Mouse (Mus musculus) stomach, embryonic 14.5 days (tissue): ENCODE results near the gene Mab21l3. TPM values are rescaled to one million over a fixed set of nuclear protein-coding genes. Genes with fewer than 3 reads are reported as not detected.

Experiments used
- ATAC-seq: fragments of 200-750 bp; cut with Nextera tagmentation; 2 replicates; pipeline ENCODE4 v1.8.0; 2017; ENCODE audit warnings: low read depth, moderate TSS enrichment; ENCODE audit not compliant: insufficient number of reproducible peaks, insufficient read depth, low FRiP score
- H3K27ac ChIP-seq: fragments of 300-500 bp; sonication (generic); 2 replicates; pipeline ENCODE4 v1.5.1; 2014; ENCODE audit warnings: mild to moderate bottlenecking, low read length, moderate library complexity, mixed read lengths
- H3K27me3 ChIP-seq: fragments of 300-500 bp; sonication (generic); 2 replicates; pipeline ENCODE4 v1.6.1; 2014; ENCODE audit warnings: low read length, control low read depth, mixed read lengths; ENCODE audit not compliant: control insufficient read depth, insufficient read depth
- H3K36me3 ChIP-seq: fragments of 300-500 bp; sonication (generic); 2 replicates; pipeline ENCODE4 v1.6.1; 2014; ENCODE audit warnings: mild to moderate bottlenecking, control low read depth, low read length, moderate library complexity, mixed read lengths; ENCODE audit not compliant: control insufficient read depth, insufficient read depth
- H3K4me1 ChIP-seq: fragments of 300-500 bp; sonication (generic); 2 replicates; pipeline ENCODE4 v1.6.1; 2014; ENCODE audit warnings: low read length, control low read depth, mixed read lengths; ENCODE audit not compliant: control insufficient read depth, insufficient read depth
- H3K4me2 ChIP-seq: fragments of 300-500 bp; sonication (generic); replicated peaks from 2 replicates; pipeline ENCODE4 v1.6.1; 2014; ENCODE audit warnings: low read depth, low read length, control low read depth
- H3K4me3 ChIP-seq: fragments of 300-500 bp; sonication (generic); 2 replicates; pipeline ENCODE4 v1.5.1; 2014; ENCODE audit warnings: low read depth, low read length, control low read depth
- H3K9ac ChIP-seq: fragments of 300-500 bp; sonication (generic); replicated peaks from 2 replicates; pipeline ENCODE4 v1.6.1; 2014; ENCODE audit warnings: low read depth, mild to moderate bottlenecking, control low read depth, low read length, moderate library complexity, mixed read lengths
- H3K9me3 ChIP-seq: fragments of 300-500 bp; sonication (generic); 2 replicates; pipeline ENCODE4 v1.6.1; 2016; ENCODE audit warnings: low read depth, low read length, control low read depth; ENCODE audit not compliant: control insufficient read depth
- WGBS: fragments of 180-500 bp; shearing (Covaris S2); extraction: QIAGEN DNeasy Blood & Tissue Kit; methylation state at CpG from one replicate; pipeline ENCODE4 v1.1.7; 2014; 5-methylcytosine and 5-hydroxymethylcytosine counted together
- polyA plus RNA-seq: library from polyadenylated mRNA; unstranded; fragments of >200 nt; fragmentation: Nextera tagmentation; extraction: Ambion mirVana; gene quantifications from 2 replicates; pipeline ENCODE4 v1.2.1, GENCODE M21; 2014

The Mab21l3 gene
- polyA plus RNA-seq, 1 experiment from 2014 or later, result 0.69 TPM

DNA sequence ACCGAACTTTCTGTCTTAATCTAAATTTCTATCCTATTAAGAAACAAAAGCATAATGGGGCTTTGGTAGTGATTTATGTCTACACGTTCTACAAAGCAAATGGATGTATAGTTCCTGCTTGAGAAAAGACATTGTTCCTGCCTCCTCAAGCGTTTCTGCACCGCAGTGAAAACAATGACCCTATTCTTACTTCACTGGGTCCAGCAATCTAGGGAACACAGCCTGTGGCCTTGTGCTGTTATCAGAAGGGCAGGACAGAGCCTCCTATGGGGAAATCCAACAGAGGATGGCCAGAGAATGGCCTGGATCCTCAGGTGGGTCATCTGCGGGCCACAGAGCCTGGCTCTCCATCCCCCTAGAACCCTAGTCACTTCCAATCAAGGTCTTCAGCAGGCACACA is 29.4 kb upstream of the Mab21l3 start:
- Histone ChIP-seq H3K27me3 (no peaks in the 10 kb centered on the region), H3K4me1 (no peaks in the 10 kb centered on the region), H3K9me3 (no peaks in the 10 kb centered on the region), H3K27ac (no peak overlapping the region), H3K36me3 (no peaks in the 10 kb centered on the region), H3K4me2 (no peak overlapping the region), H3K4me3 (no peak overlapping the region), H3K9ac (no peak overlapping the region)
- ATAC-seq, result no peak
- WGBS, result 76% methylated on average over 5 of the region's 5 CpGs

DNA sequence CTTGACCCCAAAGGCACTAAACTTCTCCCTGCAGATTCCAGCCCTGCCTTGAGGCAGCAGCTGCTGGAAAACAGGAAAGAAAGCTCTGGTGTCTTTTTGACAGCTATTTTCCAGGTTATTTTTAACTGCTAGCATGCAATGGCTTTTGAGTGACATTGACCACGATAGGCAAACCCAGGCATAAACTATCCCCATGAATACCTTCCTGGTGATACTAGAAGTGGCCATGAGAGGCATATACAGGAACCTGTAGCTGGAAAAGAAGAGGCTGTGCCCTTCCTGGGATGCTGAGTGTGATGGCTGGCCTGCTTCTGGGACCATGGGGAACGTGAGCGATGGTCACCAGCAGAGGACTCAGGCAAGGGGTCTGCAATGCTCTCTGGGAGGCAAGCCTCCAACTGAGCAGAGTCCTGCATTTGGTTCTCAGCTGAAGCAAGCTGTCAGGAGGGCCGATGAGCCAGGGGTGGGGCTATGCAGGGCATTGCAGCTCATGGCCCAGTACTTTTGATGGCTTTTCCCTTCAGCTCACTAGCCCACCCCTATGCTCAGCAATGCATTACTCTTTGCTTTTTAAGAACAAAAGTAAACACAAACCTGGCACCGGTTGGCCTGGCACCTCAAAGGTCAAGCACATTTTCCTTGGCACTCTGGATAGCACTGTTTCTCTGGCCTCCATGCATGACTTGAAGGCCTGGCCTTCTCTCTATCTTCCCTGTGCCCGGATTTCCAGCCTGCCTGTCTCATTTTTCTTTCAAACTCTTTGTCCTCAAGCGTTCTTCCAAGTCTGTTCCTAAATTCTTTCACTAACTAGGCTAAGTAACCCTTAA is 27.9 kb upstream of the Mab21l3 start:
- Histone ChIP-seq H3K9ac (no peak overlapping the region), H3K27me3 (no peaks in the 10 kb centered on the region), H3K36me3 (no peaks in the 10 kb centered on the region), H3K9me3 (no peaks in the 10 kb centered on the region), H3K27ac (no peak overlapping the region; the same call in 1 of the 2 replicates), H3K4me2 (no peak overlapping the region), H3K4me1 (no peaks in the 10 kb centered on the region), H3K4me3 (no peak overlapping the region)
- 64% methylated on average over 7 of the region's 7 CpGs for WGBS
- no peak for ATAC-seq

DNA sequence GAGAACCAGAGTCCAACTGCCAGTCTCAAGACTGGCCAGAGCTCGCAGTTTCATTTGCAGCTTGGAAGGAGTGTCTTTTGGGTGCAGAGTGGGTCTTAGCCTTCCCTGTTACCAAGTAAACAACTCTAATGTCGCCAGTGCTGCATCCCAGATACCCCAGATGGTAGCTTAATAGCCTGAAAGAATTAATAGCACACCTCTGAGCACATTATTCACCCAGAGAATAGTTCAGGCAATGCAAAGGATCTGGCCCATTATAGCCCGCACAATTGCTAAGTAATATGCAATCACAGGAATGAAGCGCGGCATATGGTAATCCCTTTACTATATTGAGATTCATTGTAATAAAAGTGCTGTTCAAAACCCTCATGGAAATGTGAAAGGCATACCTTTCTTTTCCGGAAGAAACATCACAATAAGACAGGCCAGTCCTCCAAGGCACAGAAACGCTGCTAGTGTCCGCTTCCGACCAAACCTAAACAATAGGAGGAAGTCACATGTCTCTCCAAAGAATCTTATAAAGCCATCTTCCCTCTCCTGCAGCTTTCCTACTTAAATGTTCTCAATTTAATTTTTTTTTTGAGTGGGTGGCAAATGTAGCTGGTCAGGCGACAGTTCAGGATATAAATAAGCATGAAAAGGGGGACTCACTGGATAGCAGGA is 26.6 kb upstream of the Mab21l3 start:
- Histone ChIP-seq H3K27ac (no peak overlapping the region), H3K27me3 (no peaks in the 10 kb centered on the region), H3K4me3 (no peak overlapping the region), H3K36me3 (no peaks in the 10 kb centered on the region), H3K4me1 (no peaks in the 10 kb centered on the region), H3K4me2 (no peak overlapping the region), H3K9me3 (no peaks in the 10 kb centered on the region), H3K9ac (no peak overlapping the region)
- ATAC-seq, result no peak
- WGBS, result 72% methylated on average over 10 of the region's 10 CpGs

DNA sequence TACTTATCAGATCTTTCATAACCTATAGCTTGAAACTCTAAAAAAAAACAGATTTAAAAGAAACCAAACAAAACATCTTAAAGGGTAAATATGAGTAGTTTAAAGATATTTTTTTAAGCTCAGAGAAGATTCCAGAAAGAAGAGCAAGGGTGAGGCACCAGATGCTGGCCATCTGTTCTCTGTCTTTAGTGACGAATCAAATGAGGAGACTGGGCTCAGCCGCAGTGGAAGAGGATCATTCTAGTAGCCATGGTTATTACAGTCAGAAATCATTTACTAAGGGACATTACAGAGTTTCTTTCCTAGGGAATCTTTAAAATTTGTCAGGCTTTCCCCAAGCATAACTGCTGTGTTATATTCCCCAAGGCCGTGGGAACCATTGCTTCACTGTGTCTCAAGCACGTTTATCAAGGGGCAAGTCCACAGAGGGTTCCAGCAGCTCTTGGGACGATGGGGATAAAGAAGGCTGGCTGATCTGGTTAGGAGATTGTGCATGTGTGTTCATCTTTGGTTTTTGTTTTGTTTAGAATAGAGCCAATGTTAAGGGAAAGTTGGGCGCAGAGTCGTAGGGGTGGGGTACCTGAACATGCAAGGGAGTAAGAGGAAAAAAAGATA is 24.4 kb upstream of the Mab21l3 start:
- Histone ChIP-seq H3K9me3 (no peaks in the 10 kb centered on the region), H3K4me2 (no peak overlapping the region), H3K27me3 (no peaks in the 10 kb centered on the region), H3K4me3 (no peak overlapping the region), H3K4me1 (no peaks in the 10 kb centered on the region), H3K27ac (no peak overlapping the region), H3K36me3 (no peaks in the 10 kb centered on the region), H3K9ac (no peak overlapping the region)
- WGBS, result 76% methylated on average over 7 of the region's 7 CpGs
- ATAC-seq, result no peak

DNA sequence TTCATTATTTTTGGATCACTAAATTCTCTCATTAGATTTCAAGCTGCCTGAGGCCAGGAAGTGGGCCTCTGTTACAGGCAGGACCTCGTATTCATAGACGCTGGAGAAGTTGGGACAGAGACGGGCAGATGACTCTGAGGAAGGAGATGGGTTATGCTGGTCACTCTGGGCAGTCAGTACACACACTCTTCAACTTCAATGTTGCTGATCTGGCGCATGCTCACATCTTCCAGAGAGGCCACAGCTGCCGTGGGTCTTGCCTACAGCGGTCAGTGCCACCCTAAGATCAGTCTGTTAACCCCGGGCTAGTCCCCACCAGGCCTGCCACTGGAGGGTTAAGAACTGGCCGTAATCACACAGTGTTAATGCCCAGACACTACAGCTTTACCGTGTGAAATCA is 23.2 kb upstream of the Mab21l3 start:
- Histone ChIP-seq H3K4me1 (no peaks in the 10 kb centered on the region), H3K36me3 (no peaks in the 10 kb centered on the region), H3K27me3 (no peaks in the 10 kb centered on the region), H3K4me2 (no peak overlapping the region), H3K9ac (no peak overlapping the region), H3K4me3 (no peak overlapping the region), H3K27ac (no peak overlapping the region), H3K9me3 (no peaks in the 10 kb centered on the region)
- WGBS, result 91% methylated on average over 9 of the region's 9 CpGs
- ATAC-seq, result no peak

DNA sequence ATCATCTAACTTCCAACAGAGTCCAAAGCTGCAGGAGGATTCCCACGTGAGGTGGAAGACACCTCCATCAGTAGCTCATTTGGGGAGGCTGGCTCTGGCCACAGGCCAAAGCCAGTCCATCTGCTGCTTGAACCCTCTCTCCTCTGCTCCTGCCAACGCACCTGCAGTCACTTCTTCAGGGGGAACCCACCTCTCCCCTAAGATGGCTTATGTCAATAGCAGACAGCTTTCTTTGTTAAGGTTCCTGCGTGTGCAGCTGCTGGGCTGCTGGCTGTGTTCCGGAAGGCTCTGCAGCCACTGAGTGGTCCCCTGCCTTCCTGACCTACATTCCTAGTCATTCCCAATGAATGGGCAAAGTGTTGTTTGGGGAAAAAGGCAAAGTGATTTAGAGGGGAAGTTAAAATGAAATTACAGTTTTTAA is 18.3 kb upstream of the Mab21l3 start:
- no peak for ATAC-seq

DNA sequence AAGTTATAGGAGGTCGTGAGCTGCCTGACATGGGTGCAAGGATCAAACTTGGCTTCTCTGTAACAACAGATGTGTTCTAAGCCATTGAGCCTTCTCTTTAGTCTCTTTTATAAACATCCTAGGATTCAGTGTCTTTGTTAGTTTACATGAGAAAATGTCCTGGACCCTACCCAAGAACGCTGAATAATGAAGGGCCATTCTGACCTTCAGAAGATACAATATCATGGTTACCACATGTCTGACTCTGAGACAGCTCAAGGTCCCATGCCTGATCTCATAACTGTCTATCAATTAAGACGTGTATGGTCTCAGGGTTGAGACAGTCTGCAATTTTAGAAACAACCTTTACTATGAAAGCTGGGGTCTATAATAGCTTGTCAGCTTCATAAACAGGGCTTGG is 13.1 kb upstream of the Mab21l3 start:
- no peaks in the 10 kb centered on the region; the same call in 1 of the 2 replicates for H3K36me3 ChIP-seq
- no peaks in the 10 kb centered on the region for H3K27me3 ChIP-seq
- no peak overlapping the region for H3K4me3 ChIP-seq
- no peaks in the 10 kb centered on the region for H3K9me3 ChIP-seq
- no peak overlapping the region for H3K9ac ChIP-seq
- H3K27ac ChIP-seq, result no peak overlapping the region
- no peak overlapping the region for H3K4me2 ChIP-seq
- 60% methylated on average over 3 of the region's 3 CpGs for WGBS
- no peak for ATAC-seq
- H3K4me1 ChIP-seq, result no peaks in the 10 kb centered on the region

More for the DNA sequence above, 18.3 kb upstream of the Mab21l3 start:
- Histone ChIP-seq H3K4me1 (no peaks in the 10 kb centered on the region), H3K27ac (no peak overlapping the region), H3K9me3 (no peaks in the 10 kb centered on the region), H3K36me3 (no peaks in the 10 kb centered on the region; the same call in 1 of the 2 replicates), H3K4me3 (no peak overlapping the region), H3K4me2 (no peak overlapping the region), H3K27me3 (no peaks in the 10 kb centered on the region), H3K9ac (no peak overlapping the region)
- 60% methylated on average over 4 of the region's 4 CpGs for WGBS

DNA sequence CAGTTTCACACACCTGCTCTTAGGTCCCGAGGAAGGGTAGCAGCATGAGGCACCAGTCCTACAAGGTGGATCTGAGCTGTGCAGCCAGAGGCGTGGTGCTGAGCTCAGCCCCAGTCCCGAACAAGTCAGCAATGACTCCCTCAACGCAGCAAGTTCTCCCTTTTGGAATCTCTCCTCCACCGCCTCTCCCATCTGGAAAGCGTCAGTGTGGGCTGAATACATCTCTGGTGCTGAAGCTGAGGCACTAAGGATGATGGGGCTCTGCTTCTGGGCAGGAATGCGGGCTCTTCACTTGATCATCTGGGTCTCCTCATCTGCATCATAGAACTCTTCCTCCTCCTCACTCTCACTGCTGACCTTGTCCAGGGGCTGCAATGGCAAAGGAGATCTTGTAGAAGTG is 11.4 kb upstream of the Mab21l3 start:
- Histone ChIP-seq H3K27ac (no peak overlapping the region), H3K9ac (no peak overlapping the region), H3K9me3 (no peaks in the 10 kb centered on the region), H3K4me3 (no peak overlapping the region), H3K4me2 (no peak overlapping the region), H3K27me3 (no peaks in the 10 kb centered on the region), H3K4me1 (no peaks in the 10 kb centered on the region), H3K36me3 (no peaks in the 10 kb centered on the region; the same call in 1 of the 2 replicates)
- 74% methylated on average over 7 of the region's 7 CpGs for WGBS
- ATAC-seq, result no peak
